Mouse (Mus musculus): ENCODE results near the gene Cfap61.

Gene Cfap61

DNA sequence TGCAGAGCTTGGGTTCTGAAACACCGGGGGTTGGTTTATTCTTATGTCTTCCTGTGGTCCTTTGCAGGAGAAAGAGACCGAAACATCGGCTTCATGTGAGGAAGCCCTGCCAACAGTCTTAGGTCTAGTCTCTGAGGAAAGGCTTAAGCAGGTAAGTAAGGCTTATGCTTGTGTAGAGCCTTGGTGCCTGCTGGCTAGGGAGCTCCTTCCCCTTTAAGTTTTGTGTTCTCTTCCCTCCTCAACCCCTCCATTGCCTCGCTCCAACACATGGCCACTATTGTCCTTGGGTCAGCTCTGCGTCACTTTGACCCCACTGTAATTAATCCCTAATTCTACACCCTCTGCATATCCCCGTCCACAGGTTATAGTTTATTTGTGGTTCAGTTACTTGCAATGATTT lies 74.2 kb downstream of the Cfap61 start:
- in situ Hi-C loops (cut with MboI, MseI), result no loop called here

DNA sequence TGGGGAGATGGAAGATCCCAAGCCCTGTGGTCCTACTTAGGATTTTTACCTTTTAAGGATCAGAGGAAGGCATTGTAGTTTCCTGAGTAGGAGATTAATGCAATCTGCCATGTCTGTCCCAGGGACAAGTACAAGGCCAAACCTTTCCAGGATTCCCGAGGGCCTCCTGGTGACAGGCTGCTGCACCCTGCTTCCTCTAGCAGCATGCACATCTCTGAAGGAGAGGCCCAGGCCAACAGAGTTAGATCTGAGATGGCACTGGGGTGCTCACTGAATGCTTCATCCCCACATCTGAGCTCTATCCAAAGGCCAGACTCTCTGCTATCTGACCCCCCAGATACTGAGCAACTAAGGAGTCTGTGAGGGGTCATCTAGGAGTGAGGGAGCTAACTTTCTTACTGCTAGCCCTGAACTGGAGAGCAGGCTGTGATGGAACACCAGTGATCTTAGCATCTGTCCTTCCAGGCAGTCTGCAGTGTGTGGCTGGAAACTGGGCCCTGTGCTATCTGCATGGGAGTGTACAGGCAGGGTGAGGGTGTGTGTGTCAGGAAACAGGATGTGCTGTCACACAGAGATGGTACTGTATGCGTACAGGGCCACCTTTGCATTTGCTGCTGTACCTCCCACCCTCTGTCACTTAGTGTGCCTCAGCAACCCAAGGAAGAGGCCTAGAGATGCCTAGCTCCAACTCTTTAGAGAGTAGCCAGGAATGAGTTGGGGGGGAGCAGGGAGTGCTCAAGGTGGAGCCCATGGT lies 75.2 kb downstream of the Cfap61 start:
- in situ Hi-C loops (cut with MboI, MseI), result no loop called here

DNA sequence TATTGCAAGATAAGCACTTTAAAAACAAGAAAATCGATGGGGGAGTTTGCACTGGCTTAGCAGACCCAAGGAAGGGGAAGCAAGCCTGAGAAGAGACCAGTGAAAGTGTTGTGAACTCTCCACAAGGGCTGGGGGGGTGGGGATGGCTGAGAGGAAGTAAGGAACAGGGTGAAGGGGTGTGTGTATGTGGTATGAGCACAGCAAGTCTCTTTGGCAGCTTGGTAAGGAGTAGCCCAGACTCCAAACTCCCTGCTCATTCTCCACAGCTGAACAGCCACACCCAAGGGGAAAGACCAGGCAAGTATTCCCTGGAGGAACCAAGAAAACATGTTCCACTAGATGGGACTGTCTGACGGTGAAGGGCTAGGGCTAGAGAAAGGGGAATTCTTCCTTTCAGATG lies 76.2 kb downstream of the Cfap61 start:
- in situ Hi-C loops (cut with MboI, MseI), result no loop called here

DNA sequence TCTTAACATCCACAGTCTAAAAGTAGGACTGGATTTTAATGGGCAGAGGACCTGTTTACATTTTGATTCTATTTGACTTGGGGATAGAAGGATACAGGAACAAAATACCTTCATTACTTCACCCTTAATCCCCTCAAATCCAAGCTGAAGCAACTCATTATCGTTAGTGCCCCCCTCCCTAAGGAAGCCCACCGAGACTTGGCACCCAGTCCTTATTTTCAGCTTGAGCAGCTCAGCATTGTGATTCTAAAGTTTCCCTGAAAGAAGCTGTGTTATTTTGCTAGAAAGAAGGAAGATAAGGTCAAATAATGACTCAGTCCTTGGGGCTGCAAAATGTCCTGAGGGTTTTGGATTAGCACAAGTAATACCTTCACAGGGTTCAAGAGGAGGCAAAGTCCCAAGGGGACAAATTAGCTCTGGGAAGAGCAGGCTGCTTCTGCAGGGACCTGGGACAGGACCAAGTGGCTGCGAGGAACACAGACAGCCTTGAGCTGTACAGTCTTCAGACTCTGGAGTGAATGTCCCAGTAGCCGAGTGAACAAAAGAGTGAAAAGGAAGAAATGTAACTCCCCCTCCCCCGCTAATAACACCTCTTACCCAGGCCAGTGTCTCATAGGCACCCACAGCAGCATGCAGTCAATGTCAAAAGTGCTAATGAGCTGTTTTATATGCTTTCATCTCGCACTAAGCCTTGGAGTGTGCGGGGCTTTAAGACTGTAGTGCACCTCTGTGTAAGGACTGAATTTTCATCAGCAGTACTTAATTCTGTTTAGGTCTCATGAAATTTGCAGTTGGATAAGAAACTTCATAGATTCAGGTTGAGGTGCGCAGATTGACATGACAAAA lies 81.0 kb downstream of the Cfap61 start:
- in situ Hi-C loops (cut with MboI, MseI), result no loop called here

DNA sequence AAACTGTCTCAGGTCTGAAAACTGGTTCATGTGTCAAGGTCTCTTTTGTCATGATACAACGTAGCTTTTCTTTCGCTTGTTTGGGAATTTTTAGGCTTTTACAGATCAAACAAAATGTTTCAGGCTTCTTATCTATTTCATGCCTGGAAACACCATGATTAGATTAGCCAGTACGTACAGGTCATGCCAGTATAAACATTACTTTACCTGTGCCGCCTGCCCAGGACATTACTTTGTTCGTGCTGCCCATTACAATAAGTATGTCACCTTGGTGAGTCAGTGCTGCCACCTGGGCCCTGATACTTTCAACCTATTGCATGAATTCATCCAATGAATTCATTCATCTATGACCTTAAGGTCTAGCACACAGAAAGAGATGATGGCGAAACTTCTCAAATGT lies 88.3 kb downstream of the Cfap61 start:
- in situ Hi-C loops (cut with MboI, MseI), result no loop called here

DNA sequence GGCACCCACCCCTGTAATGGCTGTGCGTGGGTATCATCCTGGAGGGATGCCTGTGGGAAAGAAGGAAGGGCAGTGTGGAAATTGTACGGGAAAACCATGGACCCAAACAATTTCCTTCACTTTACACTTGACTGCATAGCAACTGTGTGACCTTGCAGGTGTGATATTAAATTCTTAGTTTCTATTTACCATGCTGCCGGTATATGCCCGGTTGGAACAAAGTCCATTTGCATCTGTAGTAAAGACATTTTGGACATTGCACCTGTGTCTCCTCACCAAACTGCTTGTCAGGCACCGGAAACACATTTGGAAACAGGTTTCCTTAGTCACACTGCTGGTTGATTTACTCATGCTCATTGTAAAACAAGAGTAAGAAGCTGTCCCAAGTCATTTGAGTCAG lies 109.1 kb downstream of the Cfap61 start:
- in situ Hi-C loops (cut with MboI, MseI), result no loop called here

DNA sequence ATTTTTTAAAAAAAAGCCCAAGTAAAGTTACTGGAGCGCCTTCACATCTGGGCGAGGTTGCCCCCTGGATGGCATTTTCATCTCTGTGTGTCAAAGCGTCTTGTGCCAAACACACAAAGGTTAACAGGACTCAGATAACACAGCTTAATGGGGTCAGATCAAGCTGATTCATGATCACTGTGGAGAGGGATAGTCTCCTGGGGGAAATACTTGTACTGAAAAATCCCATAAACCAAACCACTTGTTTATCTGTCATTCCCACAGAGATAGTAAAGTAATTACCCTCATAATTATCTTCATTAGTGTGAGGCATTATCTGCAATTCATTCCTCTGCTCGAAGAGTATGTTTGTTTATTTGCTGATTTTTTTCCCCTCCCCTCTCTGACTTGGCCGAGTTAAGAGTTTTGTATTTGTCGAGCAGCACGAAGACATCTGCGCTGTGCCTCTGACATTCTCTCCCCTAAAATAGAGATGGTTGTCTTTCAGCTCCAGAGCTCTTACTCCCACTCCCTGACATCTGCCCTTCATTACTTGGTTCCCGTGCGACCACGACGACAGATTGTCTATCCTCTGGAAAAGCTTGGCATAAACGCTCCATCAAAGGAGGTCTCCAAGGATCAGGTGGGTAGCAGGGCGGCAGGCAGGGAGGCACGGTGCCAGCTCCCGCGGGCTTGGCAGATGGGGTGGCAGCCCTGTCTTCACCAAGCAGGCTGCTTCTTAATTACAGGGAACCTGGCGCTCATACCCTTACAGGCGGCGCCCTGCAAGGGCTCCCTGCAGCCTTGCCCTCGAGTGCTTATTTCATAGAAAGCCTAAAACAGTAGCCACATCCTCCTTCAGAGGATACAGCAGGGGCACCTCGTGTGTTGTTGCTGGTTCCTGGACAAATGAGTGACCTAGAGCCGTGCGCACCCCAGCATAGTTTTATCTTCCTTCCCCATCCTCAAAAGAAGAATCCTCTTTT lies 110.6 kb downstream of the Cfap61 start:
- in situ Hi-C loops (cut with MboI, MseI), result no loop called here

DNA sequence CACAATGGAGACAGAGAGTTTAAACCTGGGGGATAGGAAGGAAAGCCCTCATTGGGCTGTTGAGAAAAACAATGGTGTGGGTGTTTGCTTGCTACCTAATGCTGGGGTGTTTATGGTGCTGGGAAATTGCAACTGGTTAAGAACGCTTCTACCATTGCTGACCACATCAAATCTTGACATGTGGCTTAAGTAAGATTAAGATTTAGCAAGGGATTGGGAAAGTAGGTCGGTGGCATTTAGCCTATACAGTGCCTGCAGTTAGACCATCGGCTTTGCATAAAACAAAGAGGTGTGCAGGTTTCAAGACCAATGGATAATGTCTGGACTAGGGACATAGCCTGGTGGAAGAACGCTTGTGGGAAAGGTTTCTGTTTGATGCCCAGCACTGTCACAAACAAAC lies 113.1 kb downstream of the Cfap61 start:
- in situ Hi-C loops (cut with MboI, MseI), result no loop called here

DNA sequence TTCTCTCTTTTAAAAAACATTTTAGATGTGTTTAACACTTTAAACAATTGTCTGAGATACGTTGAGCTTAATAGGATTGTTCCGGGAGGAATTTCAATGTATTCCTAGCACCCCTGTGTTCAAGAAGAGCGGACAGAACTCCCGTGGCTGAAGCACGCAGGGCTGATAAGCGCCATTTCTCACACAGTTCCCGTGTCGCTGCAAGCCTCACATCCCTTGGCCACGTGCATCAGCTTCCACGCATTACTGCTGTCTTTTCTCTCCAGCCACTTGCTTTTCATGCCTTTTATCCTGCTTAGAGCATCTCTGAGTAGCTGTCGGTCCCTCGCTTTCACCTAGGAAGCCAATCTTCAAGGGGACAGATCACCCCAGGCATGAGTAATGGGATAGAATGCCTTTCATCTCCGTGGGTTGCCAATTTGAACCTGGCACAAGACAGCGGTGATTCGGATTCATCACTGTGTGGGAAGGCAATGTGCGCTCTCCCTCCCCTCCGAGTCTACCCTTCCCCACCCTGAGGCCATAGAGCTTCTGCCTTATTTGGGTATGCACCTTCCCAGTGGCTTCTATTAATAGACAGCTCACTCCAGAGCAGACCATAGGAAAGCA lies 113.7 kb downstream of the Cfap61 start:
- in situ Hi-C loops (cut with MboI, MseI), result no loop called here

DNA sequence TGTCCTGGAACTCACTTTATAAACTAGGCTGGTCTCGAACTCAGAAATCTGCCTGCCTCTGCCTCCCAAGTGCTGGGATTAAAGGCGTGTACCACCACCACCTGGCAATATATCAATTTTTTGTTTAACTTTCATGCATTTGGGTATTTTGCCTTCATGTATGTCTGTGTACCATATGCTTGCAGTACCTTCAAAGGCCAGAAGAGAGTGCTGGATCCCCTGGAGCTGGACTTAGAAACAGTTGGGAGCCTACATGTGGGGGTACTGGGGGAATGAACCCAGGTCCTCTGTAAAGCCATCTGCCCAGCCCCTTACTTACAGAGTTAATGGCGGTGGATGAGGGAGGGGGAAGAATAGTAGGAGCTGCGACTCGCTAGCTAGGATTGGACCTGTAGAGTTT lies 114.8 kb downstream of the Cfap61 start:
- in situ Hi-C loops (cut with MboI, MseI), result no loop called here

DNA sequence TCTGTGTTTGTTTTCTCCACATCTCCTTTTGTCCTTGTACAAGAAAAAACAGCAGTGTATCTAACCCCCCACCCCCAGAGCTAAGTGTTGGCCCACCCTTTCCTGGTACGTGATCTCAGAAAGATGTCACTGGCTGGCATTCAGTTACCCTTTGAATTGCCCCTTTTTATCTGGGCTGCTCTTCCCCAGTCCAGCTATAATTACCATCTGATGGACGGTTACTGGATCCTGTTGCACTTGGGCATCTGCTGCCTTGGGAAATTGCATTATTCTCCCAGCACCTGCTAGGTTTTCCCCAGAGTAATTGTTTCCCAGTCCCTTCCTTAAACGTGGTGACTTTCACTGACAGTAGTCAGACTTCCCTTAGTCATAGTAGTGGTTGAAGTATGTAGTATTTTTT lies 115.5 kb downstream of the Cfap61 start:
- in situ Hi-C loops (cut with MboI, MseI), result no loop called here

DNA sequence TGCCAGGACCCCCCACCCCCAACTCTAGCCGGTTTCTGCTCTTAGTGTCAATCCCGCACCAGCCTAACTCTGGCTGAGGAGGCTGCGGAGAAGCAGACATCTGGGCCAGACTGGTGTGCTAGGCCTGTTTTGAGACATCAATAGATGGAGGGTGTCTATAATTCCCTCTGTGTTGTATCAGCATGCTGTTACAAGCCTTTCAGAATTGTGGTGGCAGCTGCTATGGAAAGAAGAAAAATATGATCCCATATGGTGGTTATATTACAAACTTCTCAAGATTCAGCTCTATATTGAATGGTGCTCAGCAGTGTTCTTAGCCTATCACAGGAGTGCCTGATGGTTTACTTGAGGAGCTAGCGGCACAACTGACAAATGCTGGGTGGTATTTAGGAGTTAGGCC lies 116.8 kb downstream of the Cfap61 start:
- in situ Hi-C loops (cut with MboI, MseI), result no loop called here

DNA sequence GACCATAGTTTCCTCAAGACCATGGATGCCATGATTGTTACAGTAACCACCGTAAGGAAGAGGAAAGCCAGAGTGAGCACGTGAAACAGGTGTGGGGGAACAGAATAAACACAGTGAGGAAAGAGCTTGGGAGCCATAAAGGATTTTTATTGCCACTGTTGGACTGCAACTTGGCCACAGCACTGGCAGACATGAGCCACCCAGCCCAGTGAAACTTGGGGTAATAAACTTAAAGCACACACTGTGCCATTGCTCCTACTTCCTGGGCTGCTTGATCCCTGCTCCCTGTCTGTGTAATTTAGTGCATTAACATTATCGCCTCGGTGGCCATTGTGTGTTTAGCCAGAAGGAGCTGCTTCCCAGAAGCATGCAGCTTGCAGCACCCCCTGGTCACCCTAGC lies 122.5 kb downstream of the Cfap61 start:
- in situ Hi-C loops (cut with MboI, MseI), result no loop called here

DNA sequence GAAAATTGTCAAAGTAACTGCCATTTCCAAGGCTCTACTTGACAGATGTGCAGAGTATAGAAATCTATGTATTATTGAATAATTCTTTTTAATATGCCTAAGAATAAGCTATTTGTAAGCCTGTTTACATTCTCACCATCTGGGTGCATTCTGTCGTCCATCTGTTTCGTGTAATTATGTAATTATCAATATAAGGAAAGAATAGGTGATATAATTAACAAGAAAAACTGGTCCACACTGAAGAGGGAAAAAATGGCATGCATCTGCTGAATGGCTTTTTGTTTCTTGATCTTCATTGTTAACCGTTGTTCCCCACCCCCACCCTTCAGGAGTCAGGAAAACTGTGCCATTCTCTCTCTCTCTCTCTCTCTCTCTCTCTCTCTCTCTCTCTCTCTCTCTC lies 124.2 kb downstream of the Cfap61 start:
- in situ Hi-C loops (cut with MboI, MseI), result no loop called here

DNA sequence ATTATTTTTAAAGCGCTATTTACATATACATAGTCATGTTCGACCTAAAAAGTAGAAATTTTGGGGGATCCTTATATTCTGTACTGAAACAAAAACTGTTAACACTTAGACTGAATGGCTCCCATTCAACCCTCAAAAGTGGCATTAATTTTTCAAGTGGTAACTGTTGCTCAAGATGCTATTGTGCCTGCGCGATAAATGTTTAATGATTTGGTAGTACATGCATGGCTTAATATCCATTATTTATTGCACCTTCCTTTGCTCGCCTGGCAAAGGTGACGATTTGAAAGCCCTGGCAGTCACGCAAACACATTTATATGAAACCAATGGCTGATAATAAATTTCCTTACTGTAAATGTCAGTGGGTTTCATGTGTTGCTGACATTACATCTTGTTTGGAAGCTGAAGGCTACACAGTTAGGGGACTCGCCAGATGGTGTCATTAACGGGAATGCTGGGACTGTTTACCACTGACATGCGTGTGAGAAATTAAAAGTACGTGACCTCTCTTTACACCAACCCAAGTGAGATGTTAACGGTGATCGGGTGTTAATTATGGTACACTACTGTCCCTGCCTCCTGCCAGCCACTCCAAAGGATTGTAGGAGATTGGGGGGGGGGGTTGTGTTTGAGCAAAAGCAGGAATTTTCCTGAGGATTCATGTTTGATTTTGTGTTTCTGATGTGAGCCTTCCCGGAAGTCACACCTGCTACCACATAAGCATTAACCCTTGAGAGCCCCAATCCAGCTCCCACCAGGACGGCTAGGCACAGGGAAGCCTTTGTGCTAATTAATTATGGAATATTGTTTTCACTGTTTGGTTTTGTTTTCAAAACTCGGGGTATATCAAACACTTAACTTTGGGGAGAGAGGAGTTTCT lies 127.1 kb downstream of the Cfap61 start:
- in situ Hi-C loops (cut with MboI, MseI), result no loop called here

DNA sequence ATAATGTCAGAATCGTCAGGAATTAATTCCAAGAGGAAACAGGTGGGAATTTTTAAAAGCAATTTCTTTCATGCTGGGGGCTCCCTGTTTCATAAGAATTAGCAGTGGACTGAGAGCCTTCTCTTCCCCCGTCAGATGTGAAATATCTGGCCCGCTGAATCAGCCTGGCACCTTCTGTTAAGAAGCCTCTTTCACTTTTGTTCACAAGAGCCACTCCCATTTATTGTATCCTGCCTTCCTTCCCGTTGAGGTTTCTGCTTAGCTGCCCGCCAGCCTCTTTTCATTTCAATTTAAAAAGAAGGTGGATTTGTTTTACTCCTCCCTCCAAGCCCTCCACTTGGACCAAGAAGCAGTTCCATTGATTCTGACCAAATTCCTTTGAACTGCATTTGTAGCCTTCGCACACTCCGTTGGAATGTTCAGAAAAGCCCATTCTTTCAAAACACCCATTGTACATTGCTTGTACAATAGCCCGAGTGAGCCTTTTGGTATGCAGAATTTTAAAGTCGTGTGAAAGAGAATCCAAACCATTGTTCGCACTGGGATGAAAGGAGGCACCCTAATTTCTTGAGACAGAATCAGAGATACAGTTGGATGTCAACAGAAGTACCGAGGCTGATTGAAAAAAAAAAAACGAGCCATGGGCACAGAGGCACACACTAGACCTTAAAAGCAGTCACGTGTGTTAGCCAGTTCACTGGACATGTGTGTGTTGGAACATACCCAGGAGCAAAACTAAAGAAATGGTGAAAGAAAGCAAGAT lies 127.9 kb downstream of the Cfap61 start:
- in situ Hi-C loops (cut with MboI, MseI), result no loop called here

DNA sequence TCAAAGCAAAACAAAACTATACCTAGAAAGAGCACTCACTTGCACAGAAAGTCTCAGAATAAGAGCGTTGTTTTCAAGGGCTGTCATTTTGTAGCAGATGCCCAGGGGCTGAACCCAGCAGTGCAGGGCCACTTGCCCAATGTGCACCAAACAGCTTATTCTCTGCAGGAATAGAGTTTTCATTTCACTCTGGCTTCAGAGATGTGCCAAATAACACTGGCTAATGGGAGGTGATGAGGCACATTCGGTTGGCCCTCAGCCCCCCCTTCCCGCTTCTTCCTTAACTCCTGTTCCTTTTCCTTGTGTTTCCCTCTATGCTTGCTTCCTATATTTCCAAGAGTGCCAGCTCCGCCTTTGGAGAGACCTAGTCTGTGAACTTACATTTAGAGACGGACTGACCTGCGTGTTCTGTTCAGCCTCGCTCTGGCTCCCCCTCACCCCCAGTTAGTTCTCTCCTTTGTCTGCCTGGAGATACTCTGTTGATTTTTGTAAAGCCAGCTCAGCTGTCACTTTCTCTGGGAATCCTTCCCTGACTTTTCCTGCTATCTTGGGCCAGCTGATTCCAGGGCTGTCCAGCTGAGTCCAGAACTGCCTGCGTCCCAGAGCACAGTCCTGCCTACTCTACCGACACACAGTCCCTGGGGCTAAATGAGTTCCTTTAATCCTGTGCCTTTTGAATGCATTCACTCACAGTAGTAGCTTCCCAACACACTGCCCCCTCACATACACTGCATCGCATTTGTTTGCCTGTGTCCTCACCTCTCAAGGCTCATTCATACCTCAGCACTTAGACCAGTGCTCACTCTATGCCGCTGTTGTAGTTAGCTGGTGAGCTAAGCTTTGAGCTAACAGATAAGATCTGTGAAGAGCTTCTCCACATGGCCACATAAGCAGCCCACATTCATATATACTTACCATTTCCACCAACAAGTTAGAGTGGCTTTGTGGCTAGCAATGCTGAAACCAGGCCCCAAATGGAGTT lies 128.8 kb downstream of the Cfap61 start:
- in situ Hi-C loops (cut with MboI, MseI), result no loop called here

DNA sequence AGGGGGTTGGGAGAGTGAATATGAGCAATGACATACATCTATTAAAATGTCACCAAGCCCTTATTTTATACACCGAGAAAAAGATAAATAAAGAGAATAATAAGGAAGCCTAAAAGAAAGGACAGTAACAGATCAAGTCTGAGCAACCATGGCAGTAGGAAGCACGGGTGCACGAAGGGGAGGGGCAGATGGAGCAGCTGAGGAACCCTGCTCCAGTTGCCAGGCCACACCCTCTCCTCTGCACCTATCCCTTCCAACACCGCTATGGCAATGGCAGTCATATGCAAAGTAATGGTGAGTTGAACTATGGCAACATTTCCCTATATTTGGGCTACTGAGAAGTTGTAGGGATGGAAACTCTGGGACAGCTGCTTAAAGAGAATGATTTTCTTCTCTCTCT lies 132.8 kb downstream of the Cfap61 start:
- in situ Hi-C loops (cut with MboI, MseI), result no loop called here

DNA sequence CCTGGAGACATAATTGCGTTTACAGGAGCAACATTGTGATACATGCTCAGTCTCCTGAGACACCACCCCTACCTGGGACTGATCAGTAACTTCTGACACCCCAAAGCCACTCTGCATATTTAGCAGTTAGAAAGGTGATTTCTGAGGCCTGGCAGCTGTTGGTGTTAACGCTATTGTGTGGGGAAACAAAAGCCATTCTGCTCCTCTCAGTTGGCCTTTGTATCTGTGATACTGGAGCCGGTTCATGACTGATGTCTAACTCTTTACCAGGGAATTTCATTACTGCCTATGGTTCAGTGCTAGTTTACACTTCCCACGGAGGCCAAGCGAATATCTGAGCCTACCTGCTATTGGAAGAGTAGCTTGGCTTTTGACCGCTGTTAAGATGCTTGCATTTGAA lies 138.7 kb downstream of the Cfap61 start:
- in situ Hi-C loops (cut with MboI, MseI), result no loop called here
